Mouse (Mus musculus): ENCODE measurements at regions not wholly inside any gene's neighbourhood (a gene's known extent, or its start where the extent isn't known, plus 50 kb on each side); places are given as distances from the start of the nearest gene placed in this dataset.

DNA sequence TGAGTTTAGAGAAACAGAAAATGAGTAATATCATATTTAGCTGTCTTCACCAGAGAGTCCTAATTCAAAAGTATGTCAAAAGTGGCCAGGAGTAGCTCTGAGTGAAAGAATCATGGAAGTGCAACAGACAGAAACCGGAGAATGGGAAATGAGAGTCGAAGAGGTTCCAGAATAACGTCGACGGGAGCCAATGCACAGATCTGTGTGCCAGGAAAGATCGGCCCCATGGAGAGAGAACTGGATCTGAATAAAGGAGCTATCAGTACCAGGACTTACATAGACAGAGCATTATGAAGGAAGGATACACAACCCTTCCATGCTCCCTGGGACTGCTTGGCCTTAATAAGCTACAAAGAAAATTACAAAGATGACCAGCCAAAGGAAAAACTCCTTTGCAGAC is 502.1 kb downstream of the Kcnj2 start:
- DNase-seq (ENCODE audit: low read depth, low spot score): no peak

DNA sequence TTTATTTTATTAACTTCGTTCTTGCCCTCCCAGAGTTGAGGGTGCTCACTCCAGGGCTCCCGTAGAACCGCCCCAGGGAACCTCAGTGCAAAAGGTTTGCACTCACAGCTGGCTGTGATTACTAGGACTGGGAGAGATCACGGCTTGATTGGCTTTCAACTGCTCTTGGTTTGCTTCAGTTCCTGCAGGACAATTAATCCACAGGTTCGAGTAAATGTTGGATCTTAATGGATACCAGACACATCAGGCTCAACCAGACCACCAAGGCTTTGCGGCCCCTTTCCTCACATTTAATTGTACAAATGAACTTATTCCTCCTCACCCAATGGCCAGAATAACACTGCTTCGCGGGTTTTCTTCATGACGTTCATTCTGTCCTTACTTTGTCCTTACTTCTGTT is 502.9 kb downstream of the Kcnj2 start:
- DNase-seq (ENCODE audit: low read depth, low spot score): no peak

DNA sequence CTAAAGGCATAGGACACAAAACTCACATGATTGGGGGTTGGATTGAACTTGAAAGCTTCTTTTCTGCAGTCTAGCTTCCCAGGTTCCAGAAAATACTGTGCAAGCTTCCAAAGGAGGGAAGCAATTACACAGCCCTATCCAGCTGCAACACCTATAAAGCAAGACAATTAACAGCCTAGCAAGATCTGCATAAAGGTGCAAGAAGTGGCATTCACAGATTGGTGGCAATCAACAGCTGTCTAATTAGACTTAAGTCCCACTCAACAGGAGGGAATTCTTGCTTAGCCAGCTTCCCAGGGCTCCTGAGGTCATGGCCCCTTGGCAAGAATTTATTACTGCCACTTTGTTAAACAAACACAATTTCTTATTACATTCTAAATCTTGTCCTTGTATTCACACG is 511.9 kb downstream of the Kcnj2 start:
- DNase-seq (ENCODE audit: low read depth, low spot score): no peak

DNA sequence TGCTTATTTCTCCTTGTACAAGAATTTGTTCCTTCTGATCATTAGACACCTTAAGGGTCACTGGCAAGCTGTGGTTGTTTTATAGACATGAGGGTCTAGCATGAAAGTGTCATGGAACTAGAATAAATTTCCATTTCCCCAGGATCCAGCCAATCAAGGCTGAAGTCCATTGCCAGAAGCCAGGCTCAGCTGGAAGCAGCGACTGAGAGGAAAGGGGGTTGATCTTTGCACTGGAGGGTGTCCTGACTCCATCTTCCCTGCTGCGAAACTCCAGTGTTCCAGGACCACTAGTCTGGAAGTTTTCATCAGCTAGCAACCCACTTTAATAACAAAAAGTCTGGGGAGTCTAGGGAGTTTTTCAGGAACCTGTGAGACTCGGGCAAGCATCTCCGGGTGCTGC is 517.0 kb downstream of the Kcnj2 start:
- DNase-seq (ENCODE audit: low read depth, low spot score): no peak

DNA sequence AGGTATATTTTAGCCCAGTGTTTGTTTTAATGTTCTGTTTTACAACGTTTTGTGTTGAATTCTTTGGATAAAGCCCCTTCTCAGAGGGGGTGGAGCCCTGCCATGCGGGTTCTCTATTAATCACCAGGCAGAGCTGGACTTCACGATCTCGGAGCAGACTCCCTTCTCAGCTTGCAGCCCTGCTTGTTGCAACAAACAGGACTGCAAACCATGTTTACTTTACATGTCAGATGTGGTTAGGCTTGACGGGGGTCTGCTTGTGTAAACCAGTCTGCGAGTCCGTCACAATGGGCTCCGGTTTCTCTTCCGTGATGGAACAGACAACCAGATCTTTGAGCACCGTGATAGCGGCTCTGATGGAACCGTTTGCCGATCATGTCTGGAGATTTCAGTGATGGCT is 517.6 kb downstream of the Kcnj2 start:
- no peak for DNase-seq (ENCODE audit: low read depth, low spot score)

DNA sequence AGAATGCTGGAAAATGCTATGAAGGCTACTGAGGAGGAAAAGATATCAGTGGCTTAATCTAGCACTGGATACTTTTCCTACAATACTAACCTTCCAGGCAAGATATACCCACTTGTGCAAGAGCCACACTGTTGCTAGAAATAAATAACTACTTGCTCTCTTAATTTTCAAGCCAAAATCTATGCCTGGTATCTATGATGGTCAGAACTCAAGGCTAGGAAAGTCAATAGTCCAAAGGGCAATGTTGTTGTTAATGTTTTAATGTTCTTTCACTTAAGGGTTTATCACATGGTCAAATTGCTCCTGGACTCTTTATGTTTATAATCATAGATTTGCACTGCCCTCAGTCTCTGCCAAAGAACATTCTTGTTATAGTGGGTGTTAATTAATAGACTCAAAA is 533.5 kb downstream of the Kcnj2 start:
- DNase-seq (ENCODE audit: low read depth, low spot score): no peak

DNA sequence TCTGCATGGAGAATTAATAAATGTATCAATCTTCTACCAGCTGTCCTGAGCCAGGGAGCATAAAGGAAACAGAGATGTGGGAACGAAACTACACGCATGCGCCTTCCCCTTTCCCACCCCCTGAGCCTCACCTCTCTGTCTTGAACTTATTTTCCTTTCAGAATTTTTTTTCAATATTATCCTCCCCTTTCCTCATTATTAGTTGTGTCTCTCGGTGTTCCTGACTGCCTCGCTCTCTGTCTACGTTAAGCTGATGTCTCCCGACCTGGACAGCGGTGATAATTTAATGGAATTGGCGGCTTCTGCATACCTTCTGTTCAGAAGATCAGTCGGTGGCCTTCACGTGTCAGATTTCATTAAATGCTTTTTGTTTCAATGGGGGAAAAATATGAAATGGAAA is 539.2 kb downstream of the Kcnj2 start:
- DNase-seq (ENCODE audit: low read depth, low spot score): no peak

DNA sequence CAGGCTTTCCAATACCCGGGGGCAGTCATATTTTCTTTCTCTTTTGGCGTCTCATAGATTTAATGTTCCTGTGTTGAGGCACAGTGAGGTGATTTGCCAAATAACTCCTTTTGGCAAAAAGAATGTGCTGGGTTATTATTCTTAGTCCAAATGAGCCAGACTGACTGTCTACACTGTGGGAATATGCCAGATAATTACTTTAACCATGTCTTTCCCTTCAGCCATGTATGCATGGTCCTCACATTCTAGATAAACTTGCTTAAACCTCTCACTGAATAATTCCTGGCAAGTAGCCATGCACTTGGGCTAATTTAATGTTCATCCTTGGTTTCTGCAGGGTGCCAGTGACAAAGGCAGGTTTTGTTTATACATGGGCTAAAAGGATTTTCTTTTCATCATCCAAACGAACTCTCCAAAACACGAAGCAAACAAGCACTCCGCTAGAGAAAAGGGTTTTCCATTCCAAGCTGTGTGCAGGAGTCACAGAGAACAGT is 544.6 kb downstream of the Kcnj2 start:
- DNase-seq (ENCODE audit: low read depth, low spot score): peak; percentile 18

DNA sequence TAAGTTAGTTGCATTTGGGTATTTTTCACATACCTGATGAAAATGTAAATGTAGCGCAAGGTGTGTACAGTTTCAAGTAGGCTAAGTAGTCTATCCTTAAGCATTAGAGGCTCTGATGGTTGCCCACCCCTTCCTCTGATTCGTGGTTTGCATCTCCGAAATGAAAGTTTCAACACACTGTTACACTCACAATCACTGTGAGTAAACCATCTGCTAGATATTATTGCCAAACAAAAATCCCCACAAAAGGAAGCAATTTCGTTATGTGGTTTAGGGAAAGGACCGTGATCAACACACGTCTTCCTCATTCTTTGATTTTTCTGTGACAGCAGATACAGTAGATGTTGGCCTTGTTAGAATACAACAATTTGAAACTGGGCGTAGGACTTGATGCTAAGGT is 577.6 kb downstream of the Kcnj2 start:
- no peak for DNase-seq (ENCODE audit: low read depth, low spot score)

DNA sequence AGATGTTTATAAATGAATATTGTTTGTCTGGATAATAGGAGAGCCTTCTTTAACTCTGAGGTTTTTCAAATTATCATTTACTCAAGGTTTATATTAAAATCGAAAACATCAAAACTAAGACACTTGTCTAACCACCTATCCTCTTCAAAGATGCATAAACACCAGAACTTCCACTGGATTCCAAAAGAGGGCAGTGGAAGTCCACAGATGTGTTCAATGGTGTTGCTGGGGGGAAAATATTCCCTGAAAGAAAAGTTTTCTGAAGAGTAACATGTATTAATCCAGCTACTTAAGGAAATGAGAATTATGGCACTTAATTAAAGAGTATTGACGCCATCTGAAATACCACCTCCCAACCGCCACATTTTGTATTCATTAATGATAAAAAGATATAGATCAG is 586.9 kb downstream of the Kcnj2 start:
- DNase-seq (ENCODE audit: low read depth, low spot score): no peak

DNA sequence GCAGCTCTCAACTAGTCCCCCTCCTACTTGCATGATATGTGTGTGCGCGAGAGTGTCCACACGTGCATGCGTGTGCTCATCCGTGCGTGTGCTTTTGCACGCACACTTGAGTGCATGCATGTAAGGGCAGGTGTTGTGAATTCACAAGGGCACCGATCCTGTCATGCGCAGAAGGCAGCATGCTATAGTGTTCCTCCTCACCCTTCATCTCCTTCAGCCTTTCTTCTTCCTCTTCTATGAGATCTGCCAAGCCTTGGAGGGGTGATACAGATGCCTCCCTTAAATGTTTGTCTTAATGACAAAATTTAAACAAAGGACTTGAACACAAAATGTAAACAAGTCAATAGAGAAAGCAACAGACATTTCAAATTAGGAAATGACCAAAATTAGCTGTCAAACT is 591.8 kb downstream of the Kcnj2 start:
- DNase-seq (ENCODE audit: low read depth, low spot score): no peak

DNA sequence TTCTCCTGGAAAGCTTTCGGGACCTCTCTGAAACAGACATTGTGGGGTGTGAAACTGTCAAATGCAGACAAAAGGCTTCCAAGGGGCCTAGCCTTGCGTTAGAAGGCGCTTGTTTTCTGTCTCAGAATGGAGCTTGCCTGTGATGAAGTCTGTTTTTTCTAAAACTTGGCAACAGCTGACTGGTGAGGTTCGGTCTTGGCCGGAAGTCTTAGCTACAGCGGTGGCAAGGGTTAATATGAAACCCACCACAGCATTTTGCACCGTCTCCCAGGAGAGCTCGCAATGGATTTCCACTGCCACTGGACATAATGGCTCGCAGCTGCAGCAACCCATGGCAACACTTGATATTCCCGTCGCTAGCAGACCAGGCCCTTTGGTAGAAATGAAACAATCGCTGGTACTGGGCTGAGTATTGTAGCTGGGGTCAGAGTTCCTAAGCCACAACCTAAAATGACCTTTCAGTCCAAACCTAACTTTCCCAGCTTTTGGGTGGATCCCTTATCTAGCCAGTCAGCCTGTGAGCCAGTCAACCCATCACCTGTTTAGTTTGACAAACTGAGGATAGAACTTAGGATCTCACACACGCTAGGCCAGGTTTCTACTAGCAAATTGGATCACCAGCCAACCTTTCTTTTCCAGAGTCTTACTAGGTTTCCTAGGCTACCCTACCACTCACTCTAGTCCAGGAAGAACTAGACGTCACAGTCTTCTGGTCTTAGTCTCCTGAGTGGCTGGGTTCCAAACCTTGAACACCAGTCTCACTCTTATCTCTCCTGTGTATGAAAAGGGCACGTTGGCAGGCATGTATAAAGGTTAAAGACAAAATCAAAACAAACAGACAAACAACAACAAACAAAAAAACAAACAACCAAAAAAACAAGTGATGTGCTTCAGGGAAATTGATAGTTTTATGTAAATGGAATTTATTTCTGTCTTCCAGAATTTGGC is 592.7 kb downstream of the Kcnj2 start:
- DNase-seq (ENCODE audit: low read depth, low spot score): no peak

DNA sequence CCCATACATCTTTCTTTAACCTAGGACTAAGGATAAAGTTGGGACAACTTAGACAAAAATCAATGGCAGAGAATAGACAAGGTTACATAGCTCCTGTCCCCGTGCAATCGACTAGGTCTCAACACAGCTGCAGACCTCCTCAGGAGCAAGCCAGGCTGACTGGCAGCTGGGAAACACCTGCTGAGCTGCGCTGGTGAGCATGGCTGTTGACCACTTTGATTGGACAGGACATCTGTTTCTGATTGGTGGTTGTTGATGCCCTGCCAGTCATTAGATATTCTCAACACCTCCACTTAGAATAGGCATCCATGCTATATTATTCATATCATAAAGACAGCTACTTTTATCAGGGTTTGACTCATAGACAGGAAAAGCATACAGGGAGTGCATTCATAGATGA is 597.3 kb downstream of the Kcnj2 start:
- no peak for DNase-seq (ENCODE audit: low read depth, low spot score)

DNA sequence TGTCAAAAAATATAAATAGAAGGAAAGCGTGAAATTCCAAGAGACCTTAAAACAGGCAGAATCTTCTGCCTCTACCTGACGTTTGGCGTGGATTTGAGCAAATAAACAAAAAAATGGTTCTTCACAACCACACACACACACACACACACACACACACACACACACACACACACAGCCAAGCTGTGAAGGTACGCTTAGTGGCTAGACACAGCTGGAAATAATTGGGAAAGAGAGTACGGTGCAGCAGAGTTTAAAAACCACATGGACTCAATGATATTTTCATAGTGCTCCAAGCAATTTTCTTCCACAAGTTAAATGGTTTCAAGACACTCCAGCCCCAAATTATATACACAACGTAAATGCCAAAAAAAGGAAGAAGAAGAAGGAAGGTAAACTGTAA is 600.4 kb downstream of the Kcnj2 start:
- DNase-seq (ENCODE audit: low read depth, low spot score): no peak

DNA sequence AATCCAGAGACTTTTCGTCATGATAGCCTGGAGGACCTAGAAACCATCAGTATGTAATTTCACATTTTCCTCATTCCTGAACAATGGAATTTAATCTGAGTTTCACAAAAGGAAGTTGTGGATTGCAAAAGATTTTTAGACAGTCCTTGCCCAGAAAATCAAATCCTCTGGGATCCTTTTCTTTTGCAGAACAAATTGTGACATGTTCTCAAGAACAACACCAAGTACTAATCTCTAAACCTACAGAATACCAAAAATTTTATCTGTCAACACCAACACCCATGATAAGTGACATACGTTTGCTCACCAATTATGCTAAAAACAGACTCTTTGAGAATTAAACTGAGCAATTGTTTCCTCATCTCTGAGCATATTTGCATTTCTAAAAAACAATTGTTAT is 605.9 kb downstream of the Kcnj2 start:
- DNase-seq (ENCODE audit: low read depth, low spot score): no peak

DNA sequence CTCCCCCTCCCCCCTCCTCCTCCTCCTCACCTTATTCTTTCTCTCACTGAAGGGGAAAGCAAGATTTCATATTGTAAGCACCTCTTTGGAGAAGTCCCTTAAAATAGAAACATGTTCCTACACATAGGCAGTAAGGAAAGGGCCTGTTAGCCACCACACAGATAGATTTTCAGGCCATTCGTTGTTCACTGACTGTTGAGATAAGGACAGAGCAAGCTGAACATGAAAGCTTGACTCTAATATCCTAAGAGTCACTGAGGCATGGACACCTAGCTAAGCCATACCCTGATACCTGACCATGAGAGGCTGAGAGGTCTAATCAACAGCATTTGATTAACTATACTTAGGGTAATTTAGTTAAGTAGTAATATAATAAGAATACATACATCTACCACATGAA is 609.7 kb downstream of the Kcnj2 start:
- no peak for DNase-seq (ENCODE audit: low read depth, low spot score)

DNA sequence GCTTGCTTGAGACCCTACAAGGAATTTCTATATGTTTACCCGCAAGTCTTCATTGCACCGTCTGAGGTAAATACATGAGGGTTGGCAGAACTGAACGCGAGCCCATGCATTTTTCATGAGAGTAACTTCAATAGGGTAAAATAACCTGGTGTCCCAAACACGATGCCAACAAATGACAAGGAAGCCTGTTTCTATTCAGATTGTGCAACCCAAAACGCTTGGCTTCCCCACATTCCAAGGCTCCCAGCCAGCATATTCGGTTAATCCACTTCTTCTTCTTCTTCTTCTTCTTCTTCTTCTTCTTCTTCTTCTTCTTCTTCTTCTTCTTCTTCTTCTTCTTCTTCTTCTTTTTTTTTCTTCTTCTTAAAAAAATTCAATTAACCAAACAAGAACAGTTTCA is 616.4 kb downstream of the Kcnj2 start:
- no peak for DNase-seq (ENCODE audit: low read depth, low spot score)

DNA sequence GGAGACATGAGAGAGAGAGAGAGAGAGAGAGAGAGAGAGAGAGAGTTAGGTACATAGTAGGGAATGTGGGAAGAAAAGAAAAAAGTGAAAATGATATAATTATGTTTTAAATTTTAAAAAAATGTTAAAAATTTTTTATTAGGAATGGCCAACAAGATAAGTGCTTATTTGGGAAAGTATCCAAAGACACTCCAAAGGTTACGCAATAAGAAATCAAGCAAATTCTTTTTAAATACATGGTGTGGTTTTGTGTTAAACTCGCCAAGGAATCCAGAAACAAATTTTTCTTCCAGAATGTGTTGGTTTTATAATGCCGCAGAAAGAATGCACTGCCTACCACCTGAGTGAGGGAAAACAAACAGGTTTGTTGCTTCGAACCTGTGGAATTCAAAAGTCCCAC is 617.9 kb downstream of the Kcnj2 start:
- no peak for DNase-seq (ENCODE audit: low read depth, low spot score)

DNA sequence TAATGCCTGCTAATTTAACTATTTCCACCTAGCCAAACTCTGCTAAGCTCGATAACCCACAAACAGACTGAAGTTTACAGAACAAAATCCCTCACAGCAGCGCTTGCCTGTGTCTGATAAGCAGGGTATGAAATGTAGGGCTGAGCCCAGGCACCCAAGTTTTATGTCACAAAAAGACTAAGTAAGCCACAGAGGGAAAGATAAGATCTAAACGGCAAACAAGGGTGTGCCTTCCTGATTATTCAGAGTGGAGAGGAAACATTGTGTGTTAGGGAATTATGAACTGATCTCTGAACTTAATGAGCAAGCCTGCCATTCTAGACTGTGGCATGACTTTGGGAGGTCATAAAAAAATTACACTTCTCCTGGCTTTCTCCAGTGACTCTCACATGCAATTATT is 621.8 kb downstream of the Kcnj2 start:
- DNase-seq (ENCODE audit: low read depth, low spot score): no peak

DNA sequence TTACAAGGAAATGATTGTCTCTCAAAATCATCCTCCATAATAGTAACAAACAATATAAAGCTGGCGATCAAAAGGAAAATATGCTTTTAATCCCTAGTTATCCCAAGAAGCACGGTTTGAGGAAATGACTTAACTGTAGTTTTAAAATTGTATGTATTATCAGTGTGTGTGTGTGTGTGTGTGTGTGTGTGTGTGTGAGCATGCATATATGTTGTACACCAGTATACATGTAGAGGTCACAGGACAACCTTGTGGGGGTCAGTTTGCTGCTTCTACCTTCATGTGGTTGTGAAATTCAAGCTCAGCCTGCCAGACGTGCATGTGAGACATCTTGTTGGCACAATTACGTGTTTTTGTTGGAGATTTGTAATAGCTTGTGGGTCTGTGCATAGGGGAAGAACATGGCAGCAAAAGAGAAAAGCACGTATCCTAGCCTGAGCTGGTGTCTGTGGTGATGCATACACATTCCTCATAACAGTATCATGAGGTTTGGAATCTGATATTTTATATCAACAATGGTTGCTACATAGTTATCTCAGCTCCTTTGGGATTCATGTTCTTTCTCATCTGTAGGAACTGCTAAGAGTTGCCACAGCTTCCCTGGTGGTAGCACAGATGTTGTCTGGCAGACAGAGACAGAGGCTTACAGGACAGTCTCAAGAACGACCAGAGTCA is 622.4 kb downstream of the Kcnj2 start:
- DNase-seq (ENCODE audit: low read depth, low spot score): no peak

DNA sequence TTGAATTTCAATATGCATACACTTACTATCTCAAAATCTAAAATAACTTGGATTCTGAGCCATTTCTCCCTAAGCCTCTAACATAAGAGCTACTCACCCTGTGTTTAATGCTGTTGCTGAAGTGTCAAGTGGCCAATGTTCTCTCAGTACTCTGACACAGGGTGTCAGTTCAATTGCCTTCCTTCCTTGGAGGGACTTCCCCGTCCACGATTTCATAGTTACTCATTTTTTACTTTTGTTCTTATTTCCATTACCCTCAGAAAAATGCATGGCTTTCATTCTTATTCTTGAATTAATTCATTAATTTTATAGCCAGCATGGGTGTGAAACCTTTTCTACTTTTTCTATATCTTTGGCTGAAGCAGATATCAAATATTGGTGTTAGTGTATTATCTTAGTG is 623.9 kb downstream of the Kcnj2 start:
- no peak for DNase-seq (ENCODE audit: low read depth, low spot score)

DNA sequence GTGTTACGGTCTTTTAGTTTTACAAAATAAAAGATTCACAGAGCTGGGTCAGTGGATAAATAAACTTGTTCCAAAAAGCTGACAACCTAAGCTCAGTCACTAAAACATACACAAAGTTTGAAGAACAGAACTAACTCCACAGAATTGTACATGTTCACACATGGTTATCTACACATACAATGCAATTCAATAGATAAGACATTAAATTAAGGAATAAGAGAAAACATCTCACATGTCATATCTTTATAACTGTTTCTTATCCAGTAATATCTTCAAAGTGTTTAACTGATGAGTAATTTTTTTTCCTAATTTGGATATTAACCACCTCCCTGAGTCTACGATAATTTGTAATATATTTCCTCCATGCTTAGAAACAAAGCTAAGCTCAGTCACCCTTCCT is 625.5 kb downstream of the Kcnj2 start:
- no peak for DNase-seq (ENCODE audit: low read depth, low spot score)

DNA sequence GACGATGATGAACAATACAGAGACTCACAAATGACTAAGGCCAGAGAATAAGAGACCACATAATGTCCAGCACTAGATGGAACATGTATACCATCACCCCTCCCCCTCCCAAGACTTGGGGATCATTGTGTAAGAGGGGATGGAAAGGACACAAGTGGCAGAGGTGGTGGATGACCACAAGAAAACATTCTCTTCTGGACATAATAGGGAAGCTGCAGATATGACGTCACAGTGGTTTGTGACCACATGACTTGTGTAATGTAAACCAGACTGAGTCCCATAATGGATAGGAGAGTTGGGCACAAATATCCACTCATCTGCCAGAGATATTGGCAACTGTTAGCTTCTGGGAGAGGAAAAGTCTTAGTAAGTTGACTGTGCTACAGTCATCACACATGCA is 630.7 kb downstream of the Kcnj2 start:
- DNase-seq (ENCODE audit: low read depth, low spot score): no peak

All from brain, embryonic 18.5 days (tissue).